Comparison of ENCODE assay signal across 9 mouse cellular contexts in the genomic region with DNA sequence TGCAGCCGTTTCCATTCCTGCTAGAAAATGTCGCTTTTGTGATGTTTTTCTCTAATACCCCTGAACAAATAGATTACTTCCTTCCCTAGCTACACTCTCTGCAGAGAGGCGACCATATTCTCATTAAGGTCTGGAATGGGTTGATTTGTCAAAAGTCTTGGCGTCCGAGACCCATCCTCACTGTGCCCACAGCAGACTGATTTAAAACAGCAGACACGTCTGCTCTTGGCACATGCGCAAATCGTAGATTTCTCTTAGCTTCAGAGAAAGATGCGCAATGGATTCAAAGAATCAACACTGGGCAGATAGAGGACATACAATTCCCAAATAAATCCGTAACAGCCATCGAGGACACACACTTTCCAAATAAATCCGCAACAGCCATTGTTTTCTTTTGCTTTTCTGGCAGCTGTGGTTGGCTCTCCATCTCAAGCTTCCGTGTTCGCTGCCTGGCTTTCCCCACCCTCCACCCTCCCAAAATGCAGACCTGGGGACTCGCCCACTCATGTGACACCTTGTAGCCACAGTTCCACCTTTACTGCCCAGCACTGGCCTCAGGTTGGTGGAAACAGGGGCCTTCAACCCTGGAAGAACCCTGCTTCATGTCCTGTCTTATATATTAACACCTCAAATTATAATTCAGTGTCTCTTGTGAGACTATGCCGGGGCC. TPM values are rescaled to one million over a fixed set of nuclear protein-coding genes. Genes with fewer than 3 reads are reported as not detected.
DNase-seq lines count a peak whose midpoint lies in the region; ATAC-seq and TF ChIP-seq lines count a peak whose summit lies in the region.
"Had no signal": no experiment of that assay in that cellular context is flagged by ENCODE, and none has a peak within 500 bp of the region (broad histone marks: within the 10 kb centered on the region; RNA-seq: fewer than 3 reads in every experiment).

No protein-coding gene starts in this region.

- no peak overlapping the region for H3K9ac ChIP-seq in intestine, embryonic 16.5 days (ENCODE audit: low read depth, low read length)
- H3K9ac ChIP-seq in intestine, embryonic 15.5 days: no peak overlapping the region
- H3K9ac ChIP-seq in midbrain, embryonic 14.5 days (replicated peaks; ENCODE audit: low read length): no peak overlapping the region

- no peak for TF ChIP-seq POLR2A in embryonic fibroblast, embryonic 13.5 days (IDR thresholded peaks at IDR 0.05; ENCODE audit: low read depth, low read length)

- H3K4me1 ChIP-seq in intestine, embryonic 16.5 days (ENCODE audit: control insufficient read depth, insufficient read depth, low read length): peaks cover 9% of the 10 kb centered on the region
- peaks cover 9% of the 10 kb centered on the region for H3K4me1 ChIP-seq in intestine, embryonic 15.5 days (replicated peaks)
- 0 out of 2 replicates have a peak, but pooled peaks cover 3% of the 10 kb centered on the region for H3K4me1 ChIP-seq in embryonic fibroblast, embryonic 13.5 days (ENCODE audit: control insufficient read depth, insufficient read depth, low read length)
- H3K4me1 ChIP-seq in midbrain, embryonic 14.5 days (ENCODE audit: control insufficient read depth, insufficient read depth, low read length): peaks cover 24% of the 10 kb centered on the region

- no peaks in the 10 kb centered on the region for H3K36me3 ChIP-seq in intestine, embryonic 16.5 days (ENCODE audit: control insufficient read depth, insufficient read depth, low read length)
- no peaks in the 10 kb centered on the region for H3K36me3 ChIP-seq in intestine, embryonic 15.5 days
- H3K36me3 ChIP-seq in midbrain, embryonic 14.5 days (ENCODE audit: control insufficient read depth, insufficient read depth, low read length): no peaks in the 10 kb centered on the region

- H3K27ac ChIP-seq in intestine, embryonic 16.5 days (ENCODE audit: low read length): peak overlapping the region; percentile 50; the same call in 1 of the 2 replicates
- H3K27ac ChIP-seq in intestine, embryonic 15.5 days: no peak overlapping the region; the same call in 1 of the 2 replicates
- H3K27ac ChIP-seq in embryonic fibroblast, embryonic 13.5 days (ENCODE audit: insufficient read depth, low read length): 0 out of 2 replicates have a peak overlapping the region, but pooled peaks have one; percentile 12
- H3K27ac ChIP-seq in midbrain, embryonic 14.5 days (replicated peaks; ENCODE audit: low read depth, low read length): peak overlapping the region; percentile 75

- H3K4me3 ChIP-seq in intestine, embryonic 16.5 days (ENCODE audit: low read length): no peak overlapping the region
- H3K4me3 ChIP-seq in intestine, embryonic 15.5 days (replicated peaks): no peak overlapping the region
- H3K4me3 ChIP-seq in embryonic fibroblast, embryonic 13.5 days (ENCODE audit: insufficient read depth, low read length): no peak overlapping the region
- no peak overlapping the region for H3K4me3 ChIP-seq in midbrain, embryonic 14.5 days (replicated peaks; ENCODE audit: low read depth, low read length)

- no peak for TF ChIP-seq CTCF in embryonic fibroblast, embryonic 13.5 days (IDR thresholded peaks at IDR 0.05; ENCODE audit: borderline replicate concordance, insufficient read depth, low read length)

- peak; percentile 80 for DNase-seq in brain, adult 2 months (ENCODE audit: low read depth, low spot score)
- DNase-seq in midbrain, embryonic 14.5 days: peak; percentile 57
- no peak for DNase-seq in testis, postnatal 10 days (ENCODE audit: low spot score)
- no peak for DNase-seq in urinary bladder, adult 18-20 months (ENCODE audit: low spot score in 2 of 2)
- DNase-seq in spleen, adult 18-20 months: no peak
- DNase-seq: lung, postnatal 14 days had no signal

- 68% methylated on average over 16 of the region's 16 CpGs for WGBS in intestine, embryonic 16.5 days
- WGBS in intestine, embryonic 15.5 days: 67% methylated on average over 16 of the region's 16 CpGs
- 69% methylated on average over 16 of the region's 16 CpGs for WGBS in midbrain, embryonic 14.5 days

- H3K4me2 ChIP-seq in intestine, embryonic 16.5 days (ENCODE audit: low read depth, low read length): no peak overlapping the region
- no peak overlapping the region for H3K4me2 ChIP-seq in intestine, embryonic 15.5 days (replicated peaks)
- H3K4me2 ChIP-seq in midbrain, embryonic 14.5 days (ENCODE audit: low read length): peak overlapping the region; percentile 42

- no peaks in the 10 kb centered on the region for H3K27me3 ChIP-seq in intestine, embryonic 16.5 days (replicated peaks; ENCODE audit: control insufficient read depth, insufficient read depth, low read length)
- no peaks in the 10 kb centered on the region for H3K27me3 ChIP-seq in intestine, embryonic 15.5 days (replicated peaks)
- no peaks in the 10 kb centered on the region for H3K27me3 ChIP-seq in midbrain, embryonic 14.5 days (ENCODE audit: control insufficient read depth, insufficient read depth, low read length)

- no peak for ATAC-seq in intestine, embryonic 16.5 days
- ATAC-seq in intestine, embryonic 15.5 days: no peak
- ATAC-seq in midbrain, embryonic 14.5 days (ENCODE audit: low FRiP score, low TSS enrichment): no peak

- no peaks in the 10 kb centered on the region for H3K9me3 ChIP-seq in intestine, embryonic 16.5 days (ENCODE audit: control insufficient read depth, low read length)
- H3K9me3 ChIP-seq in intestine, embryonic 15.5 days: no peaks in the 10 kb centered on the region
- no peaks in the 10 kb centered on the region for H3K9me3 ChIP-seq in midbrain, embryonic 14.5 days (ENCODE audit: control insufficient read depth, low read length)

RNA-seq across cellular contexts. Expression of gene Sgk1, which starts 42.2 kb away (rescaled TPM):
- polyA plus RNA-seq in intestine, embryonic 16.5 days (2015; fragmentation: Nextera tagmentation; extraction: Ambion mirVana): 33.6 and 35.1 TPM in 2 replicates
- polyA plus RNA-seq in intestine, embryonic 15.5 days (2015; fragmentation: Nextera tagmentation; extraction: Ambion mirVana): 30.6 and 36.7 TPM in 2 replicates
- polyA plus RNA-seq in embryonic fibroblast, embryonic 13.5 days (2011; ENCODE audit: insufficient read length, low read depth, missing spikeins): 122 and 205 TPM in 2 replicates
- polyA plus RNA-seq in midbrain, embryonic 14.5 days (2014; fragmentation: Nextera tagmentation; extraction: Ambion mirVana): 43.7 and 47.9 TPM in 2 replicates

Comparison
In these comparisons a context has a peak if more than half of its experiments do, and no peak if none do; other contexts are left out.
1. DNase-seq: peak in brain, adult 2 months (single experiment) and midbrain, embryonic 14.5 days (single experiment); none in testis, postnatal 10 days (single experiment), urinary bladder, adult 18-20 months (0 of 2) and spleen, adult 18-20 months (0 of 2).